Mouse (Mus musculus) gonadal fat pad, adult 2 months (tissue): Measurements from ENCODE around the gene Iqcf1. TPM values are rescaled to one million over a fixed set of nuclear protein-coding genes. Genes with fewer than 3 reads are reported as not detected.

Experiments
- DNase-seq: peaks from one replicate; pipeline ENCODE4 v3.0.0-alpha.2; 2012; ENCODE audit warnings: low read depth
- polyA plus RNA-seq: library from polyadenylated mRNA; depleted of rRNA; stranded (reverse); fragments of >200 nt; gene quantifications from 2 replicates; pipeline ENCODE4 v1.2.3, GENCODE M21; 2012

Gene Iqcf1
- polyA plus RNA-seq, 1 experiment: 1.6 TPM

- no peak for DNase-seq
Measured at GRCm38 (mm10) chr9:106464751-106465541, 34.8 kb upstream of the Iqcf1 start.

DNA sequence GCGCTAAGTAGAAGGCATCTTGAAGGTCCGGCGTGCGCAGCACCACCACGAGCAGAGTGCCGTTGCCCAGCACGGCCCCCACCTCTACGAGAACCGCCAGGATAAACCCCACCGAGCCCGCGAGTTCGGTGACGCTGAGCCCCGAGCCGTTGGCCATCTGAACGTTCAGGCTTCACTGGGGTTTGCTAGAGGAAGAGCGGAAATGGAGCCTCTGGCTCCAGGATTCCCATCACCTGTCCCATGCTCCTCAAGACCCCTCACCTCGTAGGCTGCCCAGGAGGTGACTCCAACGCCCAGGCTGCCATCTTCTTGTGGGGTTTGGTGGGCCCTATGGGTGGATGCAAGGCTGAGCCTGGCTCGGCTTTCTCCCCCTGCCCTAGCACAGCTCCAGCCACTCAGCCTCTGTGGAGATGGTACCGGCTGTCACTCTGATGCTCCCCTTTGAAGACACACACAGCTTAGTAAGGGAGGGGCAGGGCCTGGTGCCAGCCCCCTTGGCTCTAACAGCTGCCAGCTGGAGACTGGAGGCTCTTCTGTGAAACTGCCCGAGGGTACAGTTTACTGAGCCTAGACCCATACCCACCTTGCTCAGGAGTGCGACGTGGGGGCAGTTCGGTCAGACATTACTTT is 34.1 kb upstream of the Iqcf1 start, which contains the start of gene Gpr62:
Gene Gpr62, minus strand, starts transcription at position 368 of the 630 bp plus-strand sequence.
- no peak for DNase-seq

GRCm38 (mm10) chr9:106466721-106467120 is 33.0 kb upstream of the Iqcf1 start:
- no peak for DNase-seq

DNA sequence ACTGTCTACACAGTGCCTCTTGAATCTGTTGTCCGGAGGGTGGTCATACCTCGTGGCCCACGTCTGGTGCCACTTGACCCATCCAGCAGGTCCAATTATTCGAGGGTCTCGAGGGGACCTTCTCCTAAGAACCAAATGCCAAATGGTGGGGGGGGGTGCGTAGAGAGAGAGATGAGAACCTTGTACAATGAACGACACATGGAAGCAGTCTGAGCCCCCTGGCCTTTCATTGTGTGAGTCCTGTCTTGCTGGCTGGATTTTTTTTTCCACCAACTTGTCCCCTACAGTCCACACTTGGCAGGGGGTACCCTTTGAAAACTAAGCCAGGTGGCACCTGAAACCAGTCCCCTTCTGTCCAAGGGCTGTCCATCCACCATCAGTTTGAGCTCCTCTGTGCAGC is 32.0 kb upstream of the Iqcf1 start:
- DNase-seq: no peak

DNA sequence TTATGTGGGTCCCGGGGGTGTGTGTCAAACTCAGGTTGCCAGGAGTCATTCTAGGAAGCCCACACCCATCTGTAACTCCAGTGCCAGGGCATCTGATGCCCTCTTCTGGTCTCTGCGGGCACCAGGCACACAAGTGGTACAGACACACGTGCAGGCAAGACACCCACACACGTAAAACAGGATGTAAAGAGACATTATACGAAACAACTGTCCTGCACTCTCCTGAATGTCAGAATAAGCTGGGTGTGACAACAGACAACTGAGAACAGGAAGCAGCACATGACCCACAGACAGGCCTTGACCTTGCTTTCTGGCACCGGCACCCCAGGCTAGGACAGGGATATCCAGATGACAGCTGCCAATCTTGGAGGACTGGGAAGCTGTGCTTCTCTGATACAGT is 30.4 kb upstream of the Iqcf1 start:
- DNase-seq: no peak

GRCm38 (mm10) chr9:106469776-106470175 is 30.0 kb upstream of the Iqcf1 start:
- no peak for DNase-seq

GRCm38 (mm10) chr9:106470991-106471750 is 28.6 kb upstream of the Iqcf1 start:
- no peak for DNase-seq

DNA sequence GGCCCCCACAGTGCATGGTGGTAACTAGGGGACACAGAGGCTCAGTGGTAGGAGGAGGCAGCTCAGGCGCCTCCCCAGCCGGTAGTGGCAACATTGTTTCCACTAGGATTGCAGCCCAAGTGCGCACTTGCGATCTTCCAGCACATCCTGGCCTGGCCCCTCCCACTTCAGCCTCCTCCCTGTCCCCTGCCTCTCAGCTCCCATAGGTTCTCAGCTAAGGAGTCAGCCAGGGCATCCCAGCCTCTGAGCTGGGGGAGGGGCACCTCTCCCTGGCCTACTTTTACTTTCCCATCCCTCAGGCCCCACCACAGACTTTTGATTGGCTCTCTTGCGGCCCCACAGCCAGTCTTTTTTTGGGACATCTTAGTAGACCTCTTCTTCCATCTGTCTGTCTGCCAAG is 27.9 kb upstream of the Iqcf1 start:
- DNase-seq: no peak

GRCm38 (mm10) chr9:106472321-106472720 is 27.4 kb upstream of the Iqcf1 start:
- no peak for DNase-seq

DNA sequence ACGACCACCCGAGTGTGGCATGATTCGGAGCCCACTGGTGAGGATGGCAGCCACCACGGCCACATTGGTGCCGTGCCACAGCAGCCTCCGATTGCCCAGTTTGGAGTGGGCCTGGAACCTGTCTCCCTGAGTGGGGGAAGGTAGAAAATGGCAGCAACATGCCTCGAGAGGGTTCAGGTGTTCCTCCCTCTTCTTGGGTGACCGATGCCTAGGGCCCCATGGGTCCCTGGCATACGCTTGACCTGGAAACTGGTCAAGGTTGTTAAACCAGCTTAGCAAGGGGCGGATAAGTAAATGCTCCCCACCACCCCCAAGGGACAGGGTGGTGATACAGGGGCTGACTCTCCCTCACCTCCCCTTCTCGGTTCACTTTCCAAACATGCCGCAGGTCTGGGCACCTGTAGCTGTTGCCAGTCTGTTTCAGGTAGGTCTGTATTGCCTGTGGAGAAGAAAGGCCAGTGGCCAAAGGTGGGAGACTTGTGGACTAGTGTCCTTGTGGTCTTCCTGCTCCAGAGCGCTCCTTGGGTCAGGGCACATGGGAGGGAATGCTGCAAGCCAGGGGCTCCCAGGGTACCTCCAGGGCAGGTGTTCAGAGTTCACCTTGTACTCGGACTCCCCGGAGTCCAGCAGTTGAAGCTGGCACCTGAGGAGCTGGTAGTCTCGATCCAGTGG is 26.6 kb upstream of the Iqcf1 start:
- no peak for DNase-seq

GRCm38 (mm10) chr9:106473753-106474105 is 26.0 kb upstream of the Iqcf1 start:
- no peak for DNase-seq

GRCm38 (mm10) chr9:106474456-106474855 is 25.3 kb upstream of the Iqcf1 start:
- no peak for DNase-seq

DNA sequence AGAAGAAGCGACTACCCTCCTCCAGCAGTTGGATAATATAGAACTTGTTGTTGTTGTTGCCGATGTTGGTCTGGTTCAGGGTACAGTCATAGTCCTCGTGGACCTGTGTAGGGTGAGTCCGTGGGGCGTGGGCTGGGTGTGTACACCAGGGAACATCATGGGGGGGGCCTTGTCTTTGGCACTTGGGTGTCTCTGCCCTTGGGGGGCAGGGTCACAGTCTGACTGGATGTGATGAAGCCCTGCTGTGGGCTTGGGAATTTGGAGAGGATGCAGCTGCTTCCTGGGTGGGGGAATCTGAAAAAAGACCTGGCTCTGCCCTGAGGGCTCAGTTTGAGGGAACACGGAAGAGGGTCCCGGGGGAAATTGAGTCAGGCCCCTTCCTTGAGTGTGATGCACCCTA is 24.7 kb upstream of the Iqcf1 start:
- DNase-seq: no peak

DNA sequence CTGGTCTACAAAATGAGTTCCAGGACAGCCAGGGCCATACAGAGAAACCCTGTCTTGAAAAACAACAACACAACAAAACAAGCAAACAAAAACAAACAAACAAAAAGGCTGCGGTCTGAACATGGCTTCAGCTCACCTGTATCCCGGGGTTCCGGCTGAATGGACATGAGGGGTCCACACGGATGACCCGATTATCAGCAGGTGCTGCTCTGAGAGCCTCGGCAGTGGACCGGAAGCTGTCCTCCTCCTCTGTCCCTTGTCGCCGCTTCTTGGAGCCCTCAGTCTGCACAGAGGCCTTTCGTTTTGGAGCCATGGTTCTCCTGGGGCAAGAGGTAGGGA is 24.1 kb upstream of the Iqcf1 start, which contains the start of gene Rrp9:
Gene Rrp9, plus strand, starts transcription at position 301 of the 339 bp plus-strand sequence.
- DNase-seq: no peak

- DNase-seq: peak; percentile 28
Measured at GRCm38 (mm10) chr9:106476002-106476923, 23.5 kb upstream of the Iqcf1 start.

- peak; percentile 92 for DNase-seq
Measured at GRCm38 (mm10) chr9:106476924-106477484, 22.8 kb upstream of the Iqcf1 start, which contains the start of gene Parp3. Gene Parp3, minus strand, starts transcription at chr9:106476949.

DNA sequence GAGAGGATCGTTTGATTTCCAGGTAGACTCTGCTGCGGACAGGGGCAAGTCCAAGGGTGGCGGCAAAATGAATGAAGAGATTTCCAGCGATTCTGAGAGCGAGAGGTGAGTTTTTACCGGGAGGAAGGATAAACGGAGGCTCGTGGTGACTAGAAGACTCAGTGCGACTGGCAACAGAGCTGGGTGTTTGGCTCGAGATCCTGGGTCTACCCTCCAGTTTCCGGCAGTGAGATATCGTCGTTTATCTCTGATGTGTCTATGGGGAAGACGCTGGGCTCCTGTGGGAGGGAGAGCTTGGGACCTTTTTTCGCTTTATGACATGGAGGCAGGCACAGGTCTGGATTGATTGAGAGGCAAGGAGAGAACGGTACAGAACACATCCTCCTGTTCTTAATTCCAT is 22.1 kb upstream of the Iqcf1 start:
- no peak for DNase-seq

GRCm38 (mm10) chr9:106478101-106478500 is 21.7 kb upstream of the Iqcf1 start:
- no peak for DNase-seq

DNA sequence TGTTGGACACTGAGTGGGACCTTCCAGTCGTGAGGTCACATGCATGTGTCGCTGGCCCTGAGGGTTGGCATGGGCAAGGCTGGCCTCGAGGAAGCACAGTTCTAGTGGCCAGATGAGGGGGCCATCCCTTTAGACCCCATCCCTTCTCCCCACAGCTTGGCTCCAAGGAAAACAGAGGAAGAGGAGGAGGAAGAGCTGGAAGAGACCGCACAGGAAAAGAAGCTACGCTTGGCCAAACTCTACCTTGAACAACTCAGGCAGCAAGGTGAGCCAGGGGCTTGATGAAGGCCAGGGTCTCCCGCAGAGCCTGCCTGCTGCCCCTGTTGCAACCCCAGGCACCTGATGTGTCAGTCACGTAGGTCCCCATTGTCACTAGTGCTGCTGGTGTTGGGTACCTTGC is 19.2 kb upstream of the Iqcf1 start:
- DNase-seq: no peak

GRCm38 (mm10) chr9:106481075-106481474 is 18.7 kb upstream of the Iqcf1 start:
- DNase-seq: no peak

GRCm38 (mm10) chr9:106481676-106482075 is 18.1 kb upstream of the Iqcf1 start:
- DNase-seq: no peak
